Mouse (Mus musculus) fat pad, adult 2 months (tissue): Measurements from ENCODE around the gene Prkn.

ENCODE experiments used
- DNase-seq: peaks from one replicate; pipeline ENCODE4 v3.0.0-alpha.2; 2011; ENCODE audit warnings: low read depth, low spot score; ENCODE audit errors: extremely low read depth

The Prkn gene

GRCm38 (mm10) chr17:11887591-11888205, 1047.5 kb downstream of the Prkn start:
- DNase-seq: no peak

DNA sequence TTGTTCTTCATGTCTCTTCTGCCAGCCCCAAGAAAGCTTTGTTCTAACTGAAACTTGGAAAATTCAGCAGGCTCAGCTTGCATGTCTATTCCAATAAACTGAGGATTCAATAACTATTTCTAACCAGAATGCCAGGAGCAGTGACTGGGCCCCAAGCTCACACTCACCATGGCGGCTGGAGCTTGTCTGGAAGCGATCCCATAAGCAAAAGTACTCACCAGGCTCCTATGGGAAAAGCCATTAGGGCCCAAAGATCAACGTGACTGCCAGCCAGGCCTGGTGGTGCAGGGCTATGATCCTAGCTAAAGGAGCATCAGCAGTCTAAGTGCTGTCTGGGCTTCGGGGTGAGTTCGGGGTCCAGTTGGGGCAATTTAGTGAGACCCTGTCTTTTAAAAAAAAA, 1048.6 kb downstream of the Prkn start:
- no peak for DNase-seq

DNA sequence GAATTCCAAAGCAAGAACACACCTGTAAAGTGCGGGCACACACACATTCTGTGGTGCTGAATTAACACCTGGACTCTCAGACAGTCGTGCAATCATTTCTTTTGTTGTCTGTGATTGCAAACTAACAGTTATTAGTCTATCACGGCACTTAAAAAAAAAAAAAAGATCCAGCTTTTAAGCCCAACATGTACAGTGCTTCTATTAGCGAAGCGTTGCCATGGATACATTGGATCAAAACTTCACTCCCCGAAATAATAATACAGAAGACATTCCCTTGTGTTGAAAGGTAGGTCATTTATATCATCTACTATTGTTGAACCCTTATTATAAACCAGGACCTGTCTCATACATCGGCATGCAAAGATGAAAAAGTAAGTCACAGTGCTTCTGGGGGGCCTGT, 1060.1 kb downstream of the Prkn start:
- DNase-seq: no peak

GRCm38 (mm10) chr17:11901731-11902130, 1061.5 kb downstream of the Prkn start:
- DNase-seq: no peak

DNA sequence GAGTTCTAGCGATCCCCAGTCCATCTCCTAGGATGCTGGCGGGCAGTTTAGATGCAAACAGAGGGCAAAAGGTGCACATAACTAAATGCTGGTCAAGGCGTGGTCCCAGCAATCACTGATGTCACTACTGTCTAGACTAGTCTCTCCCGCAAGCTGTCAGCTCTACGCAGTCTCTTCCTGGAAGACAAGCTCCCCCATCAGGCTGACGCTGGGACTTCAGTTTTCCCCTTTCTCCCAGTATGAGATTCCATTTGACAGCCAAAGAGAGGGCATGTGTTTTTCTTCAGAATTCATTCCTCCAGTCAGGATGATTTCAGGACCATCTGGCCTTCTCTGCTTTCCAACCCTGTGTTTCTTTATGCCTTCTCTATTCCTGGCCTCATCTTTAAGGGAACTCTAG, 1062.8 kb downstream of the Prkn start:
- no peak for DNase-seq

GRCm38 (mm10) chr17:11910668-11911398, 1070.6 kb downstream of the Prkn start:
- DNase-seq: no peak

DNA sequence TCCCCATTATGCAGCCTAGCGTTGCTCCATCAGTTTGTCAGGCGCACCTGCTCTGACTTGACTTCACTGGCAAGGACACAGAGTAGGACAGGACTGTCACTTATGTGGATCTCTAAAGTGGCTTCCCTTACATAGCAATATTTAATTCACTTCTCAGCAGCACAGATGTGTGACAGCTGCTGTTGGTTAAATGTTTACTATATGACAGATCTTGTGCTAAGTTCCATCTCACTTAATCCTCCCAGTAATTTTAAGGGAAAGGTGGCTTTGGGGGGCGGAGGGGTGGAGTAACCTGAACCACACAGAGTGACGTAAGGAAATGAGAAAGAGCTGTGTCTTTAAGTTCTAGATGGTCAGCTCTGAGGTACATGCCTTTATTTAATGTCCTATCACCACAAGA, 1072.0 kb downstream of the Prkn start:
- no peak for DNase-seq

- DNase-seq: no peak
Observed at GRCm38 (mm10) chr17:11912872-11913365, 1072.7 kb downstream of the Prkn start.

- no peak for DNase-seq
Observed at GRCm38 (mm10) chr17:11913620-11914019, 1073.4 kb downstream of the Prkn start.

DNA sequence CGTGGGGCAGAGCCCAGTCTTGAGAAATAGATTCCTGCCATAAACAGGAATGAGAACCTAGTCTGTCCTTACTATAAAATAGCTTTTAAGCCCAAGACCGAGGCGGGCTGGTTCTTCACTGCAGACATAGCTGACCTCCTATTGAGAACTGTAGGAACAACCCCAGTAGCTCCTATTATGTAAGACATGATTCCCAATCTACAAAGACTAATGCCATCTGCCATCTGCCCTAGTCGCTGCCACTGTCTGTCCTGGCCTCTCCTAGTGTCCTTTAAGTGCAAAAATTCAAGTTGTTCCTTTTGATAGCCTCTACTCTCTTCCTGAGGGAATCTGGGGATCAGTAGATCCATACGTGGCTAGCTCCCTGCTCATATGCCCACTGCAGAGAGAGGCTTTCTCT, 1074.3 kb downstream of the Prkn start:
- no peak for DNase-seq

- DNase-seq: no peak
Observed at GRCm38 (mm10) chr17:11918123-11918801, 1078.1 kb downstream of the Prkn start.

- DNase-seq: no peak
Observed at GRCm38 (mm10) chr17:11919581-11919980, 1079.4 kb downstream of the Prkn start.

DNA sequence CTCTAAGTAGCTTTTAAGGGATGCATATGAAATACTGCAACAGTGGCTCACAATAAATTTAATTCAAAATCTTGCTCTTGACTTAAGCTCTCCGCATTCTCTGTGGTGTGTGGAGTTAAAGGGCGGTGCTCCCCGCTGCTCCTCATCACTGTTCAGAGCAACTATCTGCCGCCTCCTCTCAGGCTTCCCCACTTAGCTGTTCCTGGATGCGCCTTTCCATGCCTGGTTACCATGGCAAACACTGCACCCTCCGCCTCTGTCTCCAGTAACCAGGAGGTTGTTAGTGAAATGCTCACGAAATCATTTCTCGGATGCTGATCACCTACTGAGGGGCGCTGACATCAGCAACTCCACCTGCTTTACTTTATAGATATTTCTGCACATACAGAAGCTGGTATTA, 1080.8 kb downstream of the Prkn start:
- DNase-seq: no peak

GRCm38 (mm10) chr17:11923989-11924388, 1083.8 kb downstream of the Prkn start:
- DNase-seq: no peak

- no peak for DNase-seq
Observed at GRCm38 (mm10) chr17:11926865-11927386, 1086.7 kb downstream of the Prkn start.

GRCm38 (mm10) chr17:11931641-11932040, 1091.5 kb downstream of the Prkn start:
- DNase-seq: no peak

- no peak for DNase-seq
Observed at GRCm38 (mm10) chr17:11933737-11934136, 1093.6 kb downstream of the Prkn start.

GRCm38 (mm10) chr17:11947436-11947835, 1107.3 kb downstream of the Prkn start:
- DNase-seq: no peak

GRCm38 (mm10) chr17:11949551-11950197, 1109.5 kb downstream of the Prkn start:
- DNase-seq: no peak

DNA sequence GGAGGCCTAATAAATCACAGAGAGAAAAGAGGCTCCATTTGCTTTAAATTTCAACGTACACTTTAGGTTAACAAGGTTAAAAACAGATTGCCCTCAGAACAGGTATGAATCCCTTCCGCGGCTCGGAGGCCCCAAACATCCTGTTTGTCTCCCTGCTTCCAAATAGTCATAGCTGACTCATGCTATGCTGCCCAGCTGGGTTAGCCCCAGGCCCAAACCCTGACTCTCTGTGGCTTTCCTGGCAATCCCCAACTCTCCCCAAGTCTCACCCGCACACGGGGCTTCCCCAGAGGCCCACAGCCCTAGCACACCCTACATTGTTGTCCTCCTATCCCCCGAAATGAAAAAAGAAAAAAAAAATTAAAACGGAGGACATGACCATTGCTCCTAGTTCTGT, 1110.0 kb downstream of the Prkn start:
- DNase-seq: no peak

GRCm38 (mm10) chr17:11955317-11955716, 1115.1 kb downstream of the Prkn start:
- DNase-seq: no peak
